Mouse (Mus musculus): ENCODE results near the gene Rftn1. TPM values are rescaled to one million over a fixed set of nuclear protein-coding genes. Genes with fewer than 3 reads are reported as not detected.
A peak's percentile ranks its signal among the peaks of the same experiment; 100 is the strongest.

Rftn1 gene
- total and polyA plus RNA-seq, 3 experiments, result 52.5 to 80.6 (median 60.5) TPM

DNA sequence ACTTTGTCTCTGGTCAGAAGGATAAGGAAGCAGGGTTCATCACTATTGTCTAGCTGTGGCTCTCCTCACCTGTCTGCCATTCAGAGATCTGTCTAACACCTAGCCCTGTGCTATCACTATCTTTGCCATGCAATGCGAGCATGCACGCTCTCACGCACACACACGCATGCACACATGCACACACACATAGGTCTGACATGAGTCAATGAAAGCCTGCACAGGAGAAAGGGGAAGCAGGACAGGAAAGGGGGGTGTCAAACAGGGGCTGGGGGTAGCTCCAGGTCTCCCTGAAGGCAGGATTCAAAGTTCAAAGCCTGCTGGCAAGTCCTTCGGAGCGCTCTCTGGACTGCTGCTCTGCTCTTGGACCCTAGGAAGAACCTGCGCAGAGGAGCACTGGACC lies 4.9 kb upstream of the Rftn1 start:
- peak overlapping the region; percentile 61 for H3K27ac ChIP-seq (ENCODE audit: insufficient read depth, low read depth)
- dilution Hi-C loops (cut with MboI; ENCODE audit: extremely low pct_ligation_motif_present, extremely low pct_unique_long_range_greater_than_20kb, low sequenced_read_pairs) (no loop called here), in situ Hi-C loops (cut with MboI; ENCODE audit: low pct_ligation_motif_present, low pct_unique_long_range_greater_than_20kb, low sequenced_read_pairs) (no loop called here)
- H3K4me1 ChIP-seq (ENCODE audit: control insufficient read depth in 1 of 2, insufficient read depth in 2 of 2), result peaks cover 51 to 93% of the 10 kb centered on the region in 2 experiments
- H3K9ac ChIP-seq (ENCODE audit: insufficient read depth, low read depth), result no peak overlapping the region
- peaks cover 40 to 79% of the 10 kb centered on the region in 2 experiments for H3K36me3 ChIP-seq (replicated peaks in 1 of 2; ENCODE audit: control insufficient read depth in 1 of 2, insufficient read depth in 1 of 2, low read length in 1 of 2)
- TF ChIP-seq ZKSCAN1 (IDR thresholded peaks at IDR 0.05; ENCODE audit: borderline replicate concordance, low read depth, low read length) (no peak), RCOR1 (conservative IDR thresholded peaks at IDR 0.05; ENCODE audit: low read depth, low read length) (no peak), UBTF (IDR thresholded peaks at IDR 0.05; ENCODE audit: low read depth, low read length) (no peak), CHD1 (IDR thresholded peaks at IDR 0.05; ENCODE audit: low read depth, low read length) (no peak), GABPA (IDR thresholded peaks at IDR 0.05; ENCODE audit: insufficient replicate concordance, low read depth, low read length) (no peak), MEF2A (IDR thresholded peaks at IDR 0.05; ENCODE audit: borderline replicate concordance, low read depth, low read length) (no peak), POLR2AphosphoS2 (IDR thresholded peaks at IDR 0.05; ENCODE audit: low read depth, low read length) (no peak), ETS1 (conservative IDR thresholded peaks at IDR 0.05; ENCODE audit: low read depth, low read length) (no peak), MXI1 (IDR thresholded peaks at IDR 0.05; ENCODE audit: low read depth, low read length) (no peak), SMC3 (IDR thresholded peaks at IDR 0.05; ENCODE audit: low read depth, low read length) (no peak), RAD21 (IDR thresholded peaks at IDR 0.05; ENCODE audit: low read depth, low read length) (no peak), HCFC1 (IDR thresholded peaks at IDR 0.05; ENCODE audit: low read depth, low read length) (no peak), MAFK (IDR thresholded peaks at IDR 0.05; ENCODE audit: insufficient replicate concordance, low read length) (no peak), POLR2A (IDR thresholded peaks at IDR 0.05; ENCODE audit: low read depth, low read length) (no peak), NRF1 (IDR thresholded peaks at IDR 0.05; ENCODE audit: low read depth, low read length) (no peak), ZNF384 (IDR thresholded peaks at IDR 0.05; ENCODE audit: low read depth, low read length) (no peak), MAX (IDR thresholded peaks at IDR 0.05; ENCODE audit: low read length) (no peak)
- no peaks in the 10 kb centered on the region for H3K27me3 ChIP-seq (replicated peaks)
- no peak overlapping the region for H3K4me2 ChIP-seq (ENCODE audit: insufficient read depth, low read depth, poor library complexity, severe bottlenecking)
- no peaks in the 10 kb centered on the region for H3K9me3 ChIP-seq (replicated peaks; ENCODE audit: low read length)
- no peak overlapping the region for H3K4me3 ChIP-seq (replicated peaks in 1 of 3; ENCODE audit: low read depth in 2 of 3, low read length in 2 of 3, poor library complexity in 1 of 3)
- DNase-seq (ENCODE audit: extremely low read depth), result no peak
- H3K79me2 ChIP-seq (replicated peaks; ENCODE audit: control insufficient read depth, extremely low read depth, insufficient read depth, poor library complexity, severe bottlenecking), result peaks cover 73% of the 10 kb centered on the region

GRCm38 (mm10) chr17:50194541-50194940 lies 4.1 kb upstream of the Rftn1 start:
- dilution Hi-C loops (cut with MboI; ENCODE audit: extremely low pct_ligation_motif_present, extremely low pct_unique_long_range_greater_than_20kb, low sequenced_read_pairs), result no loop called here
- in situ Hi-C loops (cut with MboI; ENCODE audit: low pct_ligation_motif_present, low pct_unique_long_range_greater_than_20kb, low sequenced_read_pairs), result no loop called here
- Histone ChIP-seq H3K4me1 (ENCODE audit: control insufficient read depth in 1 of 2, insufficient read depth in 2 of 2) (peaks cover 44 to 84% of the 10 kb centered on the region in 2 experiments), H3K27ac (ENCODE audit: insufficient read depth, low read depth) (peak overlapping the region; percentile 52; the same call in 1 of the 2 replicates), H3K9ac (ENCODE audit: insufficient read depth, low read depth) (peak overlapping the region; percentile 21; the same call in 1 of the 2 replicates), H3K36me3 (replicated peaks in 1 of 2; ENCODE audit: control insufficient read depth in 1 of 2, insufficient read depth in 1 of 2, low read length in 1 of 2) (peaks cover 40 to 70% of the 10 kb centered on the region in 2 experiments), H3K9me3 (replicated peaks; ENCODE audit: low read length) (no peaks in the 10 kb centered on the region), H3K27me3 (replicated peaks) (no peaks in the 10 kb centered on the region), H3K79me2 (replicated peaks; ENCODE audit: control insufficient read depth, extremely low read depth, insufficient read depth, poor library complexity, severe bottlenecking) (peaks cover 69% of the 10 kb centered on the region), H3K4me2 (ENCODE audit: insufficient read depth, low read depth, poor library complexity, severe bottlenecking) (no peak overlapping the region), H3K4me3 (replicated peaks in 1 of 3; ENCODE audit: low read depth in 2 of 3, low read length in 2 of 3, poor library complexity in 1 of 3) (no peak overlapping the region)
- no peak for TF ChIP-seq SIN3A (IDR thresholded peaks at IDR 0.05; ENCODE audit: low read length)
- TF ChIP-seq GABPA (IDR thresholded peaks at IDR 0.05; ENCODE audit: insufficient replicate concordance, low read depth, low read length), result no peak
- TF ChIP-seq MAX (IDR thresholded peaks at IDR 0.05; ENCODE audit: low read length), result no peak
- DNase-seq (ENCODE audit: extremely low read depth), result no peak
